18 mouse cellular contexts compared by ENCODE assay signal in the genomic region with DNA sequence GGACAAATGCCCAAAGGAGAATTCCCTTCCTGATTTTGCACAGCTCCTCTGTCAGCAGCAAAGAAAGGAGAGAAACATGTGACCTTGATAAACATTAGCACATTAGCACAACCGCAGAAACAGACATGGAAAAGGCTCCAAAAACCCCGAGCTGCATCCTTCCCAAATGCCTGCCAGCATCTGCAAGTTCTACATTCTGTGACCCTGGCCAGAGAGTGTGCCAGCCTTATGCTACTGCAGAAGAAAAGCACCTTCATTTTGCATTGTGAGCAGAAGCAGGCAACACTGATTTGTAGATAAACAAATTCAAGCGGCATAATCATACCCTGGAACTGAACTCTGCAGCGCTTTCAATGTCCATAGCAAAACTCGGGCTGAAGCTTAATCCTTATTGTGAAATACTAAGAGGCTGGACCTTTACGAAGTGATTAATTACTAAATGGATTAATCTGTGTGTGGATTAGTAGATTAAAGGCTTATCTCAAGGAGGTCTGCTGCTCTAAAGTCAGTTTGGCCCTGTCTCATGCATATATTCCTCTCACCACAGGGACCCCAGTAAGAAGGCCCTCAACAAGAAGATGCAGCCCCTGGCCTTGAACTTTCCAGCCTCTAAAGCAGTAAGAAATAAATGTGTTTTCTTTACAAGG. TPM values are rescaled to one million over a fixed set of nuclear protein-coding genes. Genes with fewer than 3 reads are reported as not detected.
DNase-seq lines count a peak whose midpoint lies in the region; ATAC-seq and TF ChIP-seq lines count a peak whose summit lies in the region.
"Had no signal": no experiment of that assay in that cellular context is flagged by ENCODE, and none has a peak within 500 bp of the region (broad histone marks: within the 10 kb centered on the region; RNA-seq: fewer than 3 reads in every experiment).

No protein-coding gene starts in this region.

- WGBS in heart, embryonic 14.5 days: 32% methylated on average over 6 of the region's 6 CpGs
- WGBS in heart, embryonic 11.5 days (ENCODE audit: insufficient replicate concordance): 34% methylated on average over 6 of the region's 6 CpGs

- no peak for TF ChIP-seq CTCF in gastrocnemius, adult 2 months (IDR thresholded peaks at IDR 0.05)

- peak overlapping the region in 1 of 2 experiments; percentile 31; a peak in 1 of 4 replicates for H3K27ac ChIP-seq in heart, embryonic 14.5 days (replicated peaks in 1 of 2; ENCODE audit: control insufficient read depth in 1 of 2, insufficient read depth in 1 of 2, low read depth in 2 of 2, low read length in 2 of 2)
- no peak overlapping the region for H3K27ac ChIP-seq in heart, embryonic 11.5 days (ENCODE audit: low read depth, low read length)
- no peak overlapping the region for H3K27ac ChIP-seq in gastrocnemius, adult 2 months
- H3K27ac ChIP-seq: embryonic facial prominence, embryonic 15.5 days; forebrain, embryonic 12.5 days; heart, adult 2 months; kidney, embryonic 15.5 days; liver, embryonic 12.5 days; neural tube, embryonic 13.5 days had no signal

- no peaks in the 10 kb centered on the region for H3K36me3 ChIP-seq in heart, embryonic 14.5 days (ENCODE audit: control insufficient read depth, insufficient read depth, low read length)
- H3K36me3 ChIP-seq in heart, embryonic 11.5 days (ENCODE audit: control insufficient read depth, insufficient read depth, low read length): no peaks in the 10 kb centered on the region
- H3K36me3 ChIP-seq: forebrain, embryonic 12.5 days; neural tube, embryonic 13.5 days had no signal

- H3K4me2 ChIP-seq in heart, embryonic 14.5 days (ENCODE audit: low read length): 0 out of 2 replicates have a peak overlapping the region, but pooled peaks have one; percentile 15
- H3K4me2 ChIP-seq in heart, embryonic 11.5 days: no peak overlapping the region
- H3K4me2 ChIP-seq: embryonic facial prominence, embryonic 15.5 days; forebrain, embryonic 12.5 days; kidney, embryonic 15.5 days; liver, embryonic 12.5 days; neural tube, embryonic 13.5 days had no signal

- ATAC-seq in heart, embryonic 14.5 days (ENCODE audit: insufficient number of reproducible peaks, insufficient read depth, low FRiP score, low read depth): no peak
- ATAC-seq in heart, embryonic 11.5 days (replicated peaks; ENCODE audit: insufficient number of reproducible peaks, low FRiP score, low TSS enrichment): no peak
- ATAC-seq: activated CD4-positive, CD25-positive, alpha-beta regulatory T cell, adult 4 months; liver, embryonic 12.5 days; lung, postnatal 0 days had no signal

- intact Hi-C loops in gastrocnemius, adult 2 months (cut with DNase I): no loop called here

- H3K4me1 ChIP-seq in heart, embryonic 14.5 days (ENCODE audit: control insufficient read depth in 2 of 2, insufficient read depth in 2 of 2, low read length in 2 of 2): peaks cover 10 to 30% of the 10 kb centered on the region in 2 experiments
- peaks cover 32% of the 10 kb centered on the region for H3K4me1 ChIP-seq in heart, embryonic 11.5 days (ENCODE audit: control insufficient read depth, insufficient read depth, low read length)

- H3K9ac ChIP-seq in heart, embryonic 14.5 days (ENCODE audit: low read length): no peak overlapping the region
- H3K9ac ChIP-seq in heart, embryonic 11.5 days (ENCODE audit: low read depth, low read length): no peak overlapping the region
- H3K9ac ChIP-seq: embryonic facial prominence, embryonic 15.5 days; forebrain, embryonic 12.5 days; kidney, embryonic 15.5 days; liver, embryonic 12.5 days; neural tube, embryonic 13.5 days had no signal

- DNase-seq in MN1 (ENCODE audit: low spot score) (peak; percentile 42), adipocyte (ENCODE audit: low spot score) (peak; percentile 40)
- DNase-seq in retina, embryonic 14.5 days (ENCODE audit: low spot score): peak; percentile 41
- no peak for DNase-seq in gastrocnemius, adult 2 months
- DNase-seq in spleen, postnatal 14 days (ENCODE audit: low spot score in 2 of 2): no peak
- DNase-seq: cerebellum, adult 9-11 months; heart, adult 2 months; spleen, adult 18-20 months; thymus, adult 18-20 months had no signal

- no peak overlapping the region for H3K4me3 ChIP-seq in heart, embryonic 14.5 days (ENCODE audit: control insufficient read depth in 1 of 2, insufficient read depth in 1 of 2, low read depth in 1 of 2, low read length in 2 of 2)
- H3K4me3 ChIP-seq in heart, embryonic 11.5 days (ENCODE audit: low read depth, low read length): no peak overlapping the region
- no peak overlapping the region for H3K4me3 ChIP-seq in gastrocnemius, adult 2 months
- H3K4me3 ChIP-seq: embryonic facial prominence, embryonic 15.5 days; forebrain, embryonic 12.5 days; heart, adult 2 months; kidney, embryonic 15.5 days; liver, embryonic 12.5 days; neural tube, embryonic 13.5 days had no signal

- H3K27me3 ChIP-seq in heart, embryonic 14.5 days (ENCODE audit: control insufficient read depth, insufficient read depth, low read length): no peaks in the 10 kb centered on the region
- no peaks in the 10 kb centered on the region for H3K27me3 ChIP-seq in heart, embryonic 11.5 days (ENCODE audit: control insufficient read depth, insufficient read depth, low read length)
- H3K27me3 ChIP-seq: embryonic facial prominence, embryonic 15.5 days; kidney, embryonic 15.5 days; liver, embryonic 12.5 days; neural tube, embryonic 13.5 days had no signal

- no peaks in the 10 kb centered on the region for H3K9me3 ChIP-seq in heart, embryonic 14.5 days (ENCODE audit: control insufficient read depth, low read length)
- no peaks in the 10 kb centered on the region for H3K9me3 ChIP-seq in heart, embryonic 11.5 days (replicated peaks; ENCODE audit: control insufficient read depth, low read length)
- H3K9me3 ChIP-seq: embryonic facial prominence, embryonic 15.5 days; forebrain, embryonic 12.5 days; liver, embryonic 12.5 days had no signal

RNA-seq across cellular contexts. Expression of a gene that starts 43.4 kb away (rescaled TPM):
- polyA plus RNA-seq in heart, embryonic 14.5 days (2014; fragmentation: Nextera tagmentation; extraction: Ambion mirVana): 112 and 115 TPM in 2 replicates
- 90.5 and 101 TPM in 2 replicates for polyA plus RNA-seq in heart, embryonic 11.5 days (2014; fragmentation: Nextera tagmentation; extraction: Ambion mirVana)
- total RNA-seq in gastrocnemius, adult 2 months (2021): 10 to 100 TPM; 43.0 to 66.2 TPM

Comparison
In these comparisons a context has a peak if more than half of its experiments do, and no peak if none do; other contexts are left out.
1. DNase-seq: peak in MN1 (single experiment), adipocyte (single experiment) and retina, embryonic 14.5 days (single experiment); none in gastrocnemius, adult 2 months (single experiment) and spleen, postnatal 14 days (0 of 2).